Mouse (Mus musculus): ENCODE measurements around the gene Zbtb34.

Zbtb34 gene

GRCm38 (mm10) chr2:33401217-33401616, 29.9 kb downstream of the Zbtb34 start:
- peak; percentile 22 for DNase-seq (ENCODE audit: low read depth, low spot score)

DNA sequence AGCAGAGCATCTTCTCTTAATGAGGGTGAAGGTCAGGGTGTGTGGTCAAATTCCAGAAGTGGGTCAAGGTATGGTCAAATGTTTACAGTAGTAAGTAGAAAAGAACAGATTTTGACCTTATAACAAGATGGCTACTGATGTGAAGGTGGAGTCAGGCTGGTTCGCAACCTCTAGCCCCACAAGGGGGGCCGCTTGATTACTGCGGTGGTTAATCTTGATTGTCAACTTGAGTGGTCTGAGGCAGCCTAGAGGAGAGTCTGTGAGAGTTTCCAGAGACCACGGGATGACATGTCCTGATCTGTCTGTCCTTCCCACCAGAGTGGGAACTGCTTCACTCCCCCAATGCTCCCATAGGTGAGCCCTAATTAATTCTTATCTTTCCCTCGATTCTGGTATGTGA, 30.6 kb downstream of the Zbtb34 start:
- DNase-seq (ENCODE audit: low read depth, low spot score): no peak

- no peak for DNase-seq (ENCODE audit: low read depth, low spot score)
Observed at GRCm38 (mm10) chr2:33399091-33399490, 32.0 kb downstream of the Zbtb34 start.

GRCm38 (mm10) chr2:33397036-33397435, 34.1 kb downstream of the Zbtb34 start:
- DNase-seq (ENCODE audit: low read depth, low spot score): no peak

- DNase-seq (ENCODE audit: low read depth, low spot score): no peak
Observed at GRCm38 (mm10) chr2:33395053-33395452, 36.1 kb downstream of the Zbtb34 start.

DNA sequence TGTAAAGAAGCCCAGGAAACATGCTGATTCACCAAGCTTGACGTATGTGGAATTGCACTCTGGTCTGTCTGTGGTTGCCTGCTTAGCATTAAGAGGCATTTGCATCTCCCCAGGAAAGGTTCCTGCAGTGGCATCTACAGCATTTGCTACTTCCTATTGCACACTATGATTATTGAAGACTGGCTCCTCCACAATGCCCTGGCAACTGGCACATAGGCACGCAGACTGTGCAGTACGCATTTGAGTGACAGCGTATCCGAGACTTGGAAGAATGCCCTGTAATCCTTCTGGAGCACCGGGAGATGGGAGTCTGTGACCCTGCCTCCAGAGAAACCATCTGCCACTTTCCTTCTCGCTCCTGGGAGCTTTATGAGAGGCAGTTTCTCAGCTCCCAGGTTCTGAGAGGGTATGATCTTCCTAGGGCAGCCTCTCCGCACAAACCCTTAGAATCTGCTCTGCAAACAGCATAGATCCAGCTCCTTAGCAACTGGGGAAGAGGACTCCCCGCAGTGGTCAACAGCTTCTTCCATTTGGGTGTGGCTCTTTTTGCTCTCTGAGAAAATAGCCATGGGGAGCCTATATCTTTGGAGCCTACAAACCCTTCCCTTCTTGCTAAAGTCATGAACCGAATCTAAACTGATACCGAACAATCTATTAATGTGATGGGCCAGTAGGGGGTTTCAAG, 37.0 kb downstream of the Zbtb34 start:
- DNase-seq (ENCODE audit: low read depth, low spot score): no peak

- DNase-seq (ENCODE audit: low read depth, low spot score): no peak
Observed at GRCm38 (mm10) chr2:33393021-33393420, 38.1 kb downstream of the Zbtb34 start.

GRCm38 (mm10) chr2:33371648-33372408, 59.3 kb downstream of the Zbtb34 start:
- DNase-seq (ENCODE audit: low read depth, low spot score): peak; percentile 12

GRCm38 (mm10) chr2:33370777-33371647, 60.1 kb downstream of the Zbtb34 start, which contains the start of gene Ralgps1:
TSS of gene Ralgps1 (minus strand) at chr2:33371486.
- peak; percentile 97 for DNase-seq (ENCODE audit: low read depth, low spot score)

DNA sequence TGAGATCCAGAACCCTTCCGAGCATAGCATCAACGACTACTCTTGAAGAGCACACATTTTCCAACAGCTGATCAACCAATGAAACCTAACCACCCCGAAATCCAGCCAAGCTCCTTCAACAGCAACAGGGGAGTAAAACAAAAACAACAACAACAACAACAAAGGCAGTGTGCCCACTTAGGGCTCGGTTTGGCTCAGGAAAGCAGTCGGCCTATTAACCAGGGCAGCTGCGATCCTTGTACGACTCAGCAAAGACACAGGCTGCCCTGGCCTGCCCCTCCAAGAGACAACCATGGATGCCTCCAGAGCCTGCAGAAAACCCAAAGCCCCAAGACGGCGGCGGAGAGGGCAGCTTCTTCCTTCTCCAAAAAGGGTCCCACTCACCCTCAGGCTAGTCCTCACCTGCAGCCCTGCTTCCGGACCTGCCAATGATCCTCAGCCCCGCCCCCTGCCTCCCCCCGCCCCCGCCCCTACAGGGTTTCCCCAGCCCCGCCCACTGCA, 60.8 kb downstream of the Zbtb34 start:
- DNase-seq (ENCODE audit: low read depth, low spot score): no peak

DNA sequence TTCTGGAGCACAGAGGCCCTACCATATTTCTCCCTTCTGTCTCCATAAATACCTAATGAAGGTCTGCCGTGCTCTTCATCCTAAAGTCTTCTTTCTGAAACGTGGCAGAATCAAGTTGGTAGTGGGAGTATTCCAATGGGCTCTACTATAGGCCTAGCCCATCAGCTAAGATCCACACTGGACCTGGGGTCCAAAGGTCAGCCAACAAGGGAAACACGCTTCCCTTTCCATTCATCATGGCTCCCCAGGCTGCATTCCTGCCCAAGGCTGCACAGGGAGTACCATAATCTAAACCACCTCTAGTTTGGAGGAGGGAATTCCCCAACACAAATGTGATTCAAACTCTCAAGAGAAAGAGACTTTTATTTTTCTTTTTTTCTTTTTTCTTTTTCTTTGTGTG, 61.7 kb downstream of the Zbtb34 start:
- no peak for DNase-seq (ENCODE audit: low read depth, low spot score)

- DNase-seq (ENCODE audit: low read depth, low spot score): no peak
Observed at GRCm38 (mm10) chr2:33368486-33368885, 62.6 kb downstream of the Zbtb34 start.

- DNase-seq (ENCODE audit: low read depth, low spot score): no peak
Observed at GRCm38 (mm10) chr2:33365703-33366471, 65.2 kb downstream of the Zbtb34 start.

DNA sequence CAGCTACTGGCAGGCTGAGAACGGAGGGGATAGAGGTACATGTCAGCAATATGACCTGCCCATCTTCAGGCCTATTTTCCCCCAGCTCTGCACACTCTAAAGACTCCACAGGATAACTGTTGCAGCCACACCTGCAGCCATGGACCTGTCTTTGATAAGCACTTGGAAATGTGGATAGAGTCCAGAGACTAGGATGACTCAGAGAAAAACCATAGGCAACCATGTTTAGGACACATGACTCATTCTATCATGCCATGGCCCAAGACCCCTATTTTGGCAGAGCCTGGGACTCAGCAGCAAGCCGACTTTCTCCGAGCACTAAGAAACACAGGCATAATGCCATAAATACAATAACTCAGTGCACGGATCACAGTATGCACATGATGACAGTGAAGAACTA, 66.5 kb downstream of the Zbtb34 start:
- no peak for DNase-seq (ENCODE audit: low read depth, low spot score)

GRCm38 (mm10) chr2:33363890-33364289, 67.2 kb downstream of the Zbtb34 start:
- no peak for DNase-seq (ENCODE audit: low read depth, low spot score)

GRCm38 (mm10) chr2:33361139-33361716, 69.9 kb downstream of the Zbtb34 start:
- DNase-seq (ENCODE audit: low read depth, low spot score): no peak

DNA sequence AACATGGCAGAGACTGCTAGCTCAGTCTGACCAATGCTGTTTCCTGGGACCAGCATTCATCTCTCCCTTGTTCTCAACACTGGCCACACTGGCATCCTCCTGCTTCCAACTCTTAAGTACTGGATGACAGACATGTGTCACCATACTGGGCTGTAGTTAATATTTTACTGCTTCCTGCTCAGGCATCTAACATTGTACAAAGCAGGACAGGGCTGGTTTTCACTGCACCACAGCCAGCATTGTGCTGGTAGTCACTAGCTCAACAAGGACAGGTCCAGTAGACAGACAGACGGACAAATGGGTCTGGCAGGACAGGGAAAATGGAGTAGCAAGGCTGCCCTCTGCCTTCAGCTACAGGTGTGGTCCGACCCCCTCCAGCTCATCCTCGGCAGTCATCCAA, 70.6 kb downstream of the Zbtb34 start:
- no peak for DNase-seq (ENCODE audit: low read depth, low spot score)

DNA sequence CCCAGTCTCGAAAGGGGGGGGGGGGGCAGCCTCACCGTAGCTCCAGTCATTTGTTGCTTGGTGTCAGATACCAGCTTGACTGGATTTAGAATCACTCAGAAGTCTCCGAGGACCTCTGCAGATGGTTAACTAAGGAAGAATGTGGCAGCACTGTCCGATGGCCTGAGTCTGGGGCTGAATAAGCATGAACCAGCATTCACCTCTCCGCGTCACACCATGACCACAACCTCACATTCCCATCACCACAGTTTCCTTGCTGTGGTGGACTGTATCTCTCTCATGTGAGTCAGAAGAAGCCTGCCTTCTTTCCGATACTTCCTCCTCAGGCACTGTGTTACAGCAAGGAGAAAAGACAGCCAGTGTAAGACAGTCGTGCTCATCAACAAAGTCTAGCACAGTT, 71.9 kb downstream of the Zbtb34 start:
- no peak for DNase-seq (ENCODE audit: low read depth, low spot score)

DNA sequence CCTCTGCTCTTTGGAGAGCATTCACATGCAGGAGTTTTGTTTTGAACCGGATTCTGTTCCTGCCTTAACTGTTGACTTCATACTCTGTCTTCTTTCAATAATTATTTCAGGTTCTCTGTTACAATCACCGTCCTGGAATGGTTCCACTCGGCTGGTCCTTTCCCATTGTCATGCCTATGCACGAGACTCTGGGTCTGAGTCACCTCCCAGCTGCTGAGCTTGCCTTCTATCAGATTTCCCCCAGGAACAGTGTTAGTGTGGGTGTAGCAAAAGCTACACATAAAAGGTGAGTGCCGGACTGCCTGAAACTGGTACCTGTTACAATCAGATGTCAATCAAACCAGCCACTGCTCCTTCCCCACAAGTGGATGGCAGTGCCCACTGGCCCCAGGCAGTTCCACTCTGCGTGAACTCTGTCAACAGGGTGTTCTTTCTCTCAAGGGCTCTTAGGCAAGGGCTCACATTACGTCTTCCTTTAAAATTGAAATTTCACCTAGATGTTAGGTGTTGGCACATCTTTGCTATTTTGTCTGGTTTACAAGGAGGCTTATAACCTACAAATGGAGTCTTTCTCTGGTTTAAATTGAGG, 73.8 kb downstream of the Zbtb34 start:
- DNase-seq (ENCODE audit: low read depth, low spot score): no peak
